Mouse (Mus musculus) megakaryocyte progenitor cell, adult 5-6 weeks (primary cell): ENCODE results near the gene Tmprss9. TPM values are rescaled to one million over a fixed set of nuclear protein-coding genes. Genes with fewer than 3 reads are reported as not detected.
A peak's percentile ranks its signal among the peaks of the same experiment; 100 is the strongest.

Experiments used
- ATAC-seq: replicated peaks from 2 replicates; pipeline ENCODE4 v1.8.0; 2016; ENCODE audit warnings: mild to moderate bottlenecking, moderate TSS enrichment, inconsistent platforms; ENCODE audit not compliant: poor library complexity
- total RNA-seq, 2 experiments: library from RNA; stranded (forward) in 1 of 2; stranded (reverse) in 1 of 2; fragments of 157-497, 149-512 nt in 1 of 2; fragments of 200-1000 nt in 1 of 2; gene quantifications; 2 replicates each; pipeline versions ENCODE4 v1.2.3 to v1.2.4; 2015 to 2017

The Tmprss9 gene
- total RNA-seq, 2 experiments from 2014 or later: not detected

DNA sequence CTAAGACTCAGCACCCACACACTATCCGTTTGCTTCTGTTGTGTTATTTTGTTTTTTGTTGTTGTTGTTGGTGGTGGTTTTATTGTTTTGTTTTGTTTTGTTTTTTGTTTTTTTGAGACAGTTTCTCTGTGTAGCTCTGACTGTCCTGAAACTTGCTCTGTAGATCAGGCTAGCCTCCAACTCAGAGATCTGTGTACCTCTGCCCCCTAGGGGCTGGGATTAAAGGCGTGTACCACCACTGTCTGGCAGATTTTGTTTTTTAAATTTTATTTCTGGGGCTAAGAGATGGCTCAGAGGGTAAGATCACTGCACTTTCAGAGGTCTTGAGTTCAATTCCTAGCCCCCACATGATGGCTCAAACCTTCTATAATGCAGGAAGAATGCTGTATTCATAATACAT lies 9.3 kb downstream of the Tmprss9 start:
- ATAC-seq: no peak

DNA sequence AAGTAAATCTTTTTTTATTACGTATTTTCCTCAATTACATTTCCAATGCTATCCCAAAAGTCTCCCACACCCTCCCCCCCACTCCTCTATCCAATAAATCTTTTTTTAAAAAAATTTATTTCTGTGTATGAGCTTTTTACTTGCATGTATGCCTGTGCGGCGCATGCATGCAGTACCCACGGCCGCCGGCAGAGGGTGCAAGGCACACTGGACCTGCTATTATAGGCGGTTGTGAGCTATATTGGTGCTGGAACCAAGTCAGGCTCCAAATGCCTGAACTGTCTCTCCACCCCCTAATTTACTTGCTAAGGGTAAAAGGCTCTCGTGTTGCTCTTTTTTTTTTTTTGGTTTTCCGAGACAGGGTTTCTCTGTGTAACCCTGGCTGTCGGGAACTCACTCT lies 9.7 kb downstream of the Tmprss9 start:
- peak; percentile 64 for ATAC-seq

DNA sequence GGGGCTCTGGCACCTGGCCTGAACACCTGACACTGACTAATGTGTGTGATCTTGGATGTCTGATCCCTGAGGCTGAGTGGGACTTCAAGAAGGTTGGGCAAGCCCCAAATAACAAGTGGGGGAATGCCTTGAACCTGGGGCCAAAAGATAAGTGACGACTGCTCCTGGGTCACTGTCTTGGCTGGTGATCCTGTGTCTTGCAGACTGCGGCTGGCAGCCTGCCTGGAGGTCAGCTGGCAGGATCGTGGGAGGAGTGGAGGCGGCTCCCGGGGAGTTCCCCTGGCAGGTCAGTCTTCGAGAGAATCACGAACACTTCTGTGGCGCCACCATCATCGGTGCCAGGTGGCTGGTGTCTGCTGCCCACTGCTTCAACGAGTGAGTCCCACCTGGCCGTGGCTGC lies 15.5 kb downstream of the Tmprss9 start:
- ATAC-seq: peak; percentile 83

GRCm38 (mm10) chr10:80895100-80895499 lies 23.5 kb downstream of the Tmprss9 start:
- no peak for ATAC-seq

GRCm38 (mm10) chr10:80895697-80896096 lies 24.0 kb downstream of the Tmprss9 start:
- ATAC-seq: no peak

- no peak for ATAC-seq
Measured at GRCm38 (mm10) chr10:80896581-80897485, 25.2 kb downstream of the Tmprss9 start.

DNA sequence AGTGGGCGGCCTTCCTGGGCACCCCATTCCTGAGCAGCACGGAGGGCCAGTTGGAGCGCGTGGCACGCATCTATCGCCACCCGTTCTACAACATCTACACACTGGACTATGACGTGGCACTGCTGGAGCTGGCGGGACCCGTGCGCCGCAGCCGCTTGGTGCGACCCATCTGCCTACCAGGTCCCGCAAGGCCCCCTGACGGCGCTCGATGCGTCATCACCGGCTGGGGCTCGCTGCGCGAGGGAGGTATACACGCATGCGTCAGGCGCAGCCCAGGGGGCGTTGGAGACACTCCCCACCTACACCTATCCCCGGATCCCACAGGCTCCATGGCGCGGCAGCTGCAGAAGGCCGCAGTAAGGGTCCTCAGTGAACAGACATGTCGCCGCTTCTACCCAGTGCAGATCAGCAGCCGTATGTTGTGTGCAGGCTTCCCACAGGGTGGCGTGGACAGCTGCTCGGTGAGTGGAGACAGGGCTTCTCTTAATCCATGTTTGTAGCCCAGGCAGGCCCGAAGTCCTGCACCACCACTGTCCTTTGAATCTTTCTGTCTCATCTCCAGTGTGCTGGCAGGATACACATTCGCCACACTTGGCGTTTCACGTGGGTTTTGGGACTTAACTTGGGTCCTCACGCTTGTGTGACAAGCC lies 26.3 kb downstream of the Tmprss9 start:
- ATAC-seq: no peak

DNA sequence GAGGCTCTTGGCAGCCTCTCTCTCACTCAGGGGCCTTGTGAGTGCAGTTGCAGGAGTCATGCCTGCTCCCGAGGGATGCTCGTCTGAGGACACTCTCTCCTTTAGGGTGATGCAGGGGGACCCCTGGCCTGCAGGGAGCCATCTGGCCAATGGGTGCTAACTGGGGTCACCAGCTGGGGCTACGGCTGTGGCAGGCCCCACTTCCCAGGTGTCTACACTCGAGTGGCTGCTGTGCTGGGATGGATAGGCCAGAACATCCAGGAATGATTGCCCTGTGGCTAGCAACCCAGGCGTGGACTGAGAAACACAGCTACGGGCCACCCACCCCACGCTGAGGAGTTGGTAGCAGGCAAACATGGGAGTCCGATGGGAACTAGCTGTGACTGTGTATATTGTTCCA lies 27.4 kb downstream of the Tmprss9 start:
- ATAC-seq: no peak

- ATAC-seq: no peak
Measured at GRCm38 (mm10) chr10:80899591-80900317, 28.1 kb downstream of the Tmprss9 start.

DNA sequence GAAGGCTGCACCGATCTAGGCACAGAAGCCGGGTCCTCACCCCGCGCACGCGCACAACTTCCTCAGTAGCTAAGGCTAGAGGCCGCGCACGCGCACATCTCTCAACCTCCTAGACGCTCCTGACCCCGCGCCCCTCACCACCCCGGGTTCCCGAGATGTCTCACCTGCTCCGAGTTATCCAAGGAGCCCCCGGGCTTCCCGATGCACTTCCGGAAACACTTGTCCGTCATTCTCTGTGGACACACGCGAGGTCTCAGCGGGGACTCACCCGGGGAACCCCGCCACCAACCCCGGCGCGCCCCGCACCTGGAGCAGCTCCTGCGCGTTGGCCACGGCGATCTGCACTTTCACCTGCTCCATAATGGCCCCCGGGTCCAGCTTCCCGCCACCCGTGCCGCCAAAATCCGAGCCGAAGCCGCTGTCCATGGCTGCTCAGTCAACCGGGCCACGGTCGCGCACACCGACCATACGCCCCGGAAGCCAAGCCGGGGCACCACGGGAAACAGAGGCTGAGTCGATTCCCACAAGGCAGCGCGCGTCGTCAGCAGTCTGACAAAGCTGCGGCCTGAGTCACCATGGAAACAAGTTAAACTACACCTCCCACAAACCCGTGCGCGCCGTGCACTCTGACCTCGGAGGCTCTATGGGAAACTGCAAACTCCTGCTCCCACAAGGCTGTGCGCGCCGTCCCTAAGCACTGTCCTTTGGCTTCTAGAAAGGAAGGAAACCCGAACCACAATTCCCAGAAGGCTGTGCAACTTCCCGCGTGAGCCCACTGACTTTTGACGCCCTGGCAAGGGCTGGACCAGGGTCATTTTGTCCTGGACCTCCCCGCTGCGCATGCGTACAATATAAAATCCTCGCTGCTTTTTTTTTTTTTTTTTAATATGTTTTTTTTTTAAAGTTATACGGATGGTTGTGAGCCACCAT lies 28.9 kb downstream of the Tmprss9 start, which contains the start of gene Timm13:
Gene Timm13 (minus strand): TSS at position 652 of the 930 bp plus-strand sequence.
- peak; percentile 93 for ATAC-seq

DNA sequence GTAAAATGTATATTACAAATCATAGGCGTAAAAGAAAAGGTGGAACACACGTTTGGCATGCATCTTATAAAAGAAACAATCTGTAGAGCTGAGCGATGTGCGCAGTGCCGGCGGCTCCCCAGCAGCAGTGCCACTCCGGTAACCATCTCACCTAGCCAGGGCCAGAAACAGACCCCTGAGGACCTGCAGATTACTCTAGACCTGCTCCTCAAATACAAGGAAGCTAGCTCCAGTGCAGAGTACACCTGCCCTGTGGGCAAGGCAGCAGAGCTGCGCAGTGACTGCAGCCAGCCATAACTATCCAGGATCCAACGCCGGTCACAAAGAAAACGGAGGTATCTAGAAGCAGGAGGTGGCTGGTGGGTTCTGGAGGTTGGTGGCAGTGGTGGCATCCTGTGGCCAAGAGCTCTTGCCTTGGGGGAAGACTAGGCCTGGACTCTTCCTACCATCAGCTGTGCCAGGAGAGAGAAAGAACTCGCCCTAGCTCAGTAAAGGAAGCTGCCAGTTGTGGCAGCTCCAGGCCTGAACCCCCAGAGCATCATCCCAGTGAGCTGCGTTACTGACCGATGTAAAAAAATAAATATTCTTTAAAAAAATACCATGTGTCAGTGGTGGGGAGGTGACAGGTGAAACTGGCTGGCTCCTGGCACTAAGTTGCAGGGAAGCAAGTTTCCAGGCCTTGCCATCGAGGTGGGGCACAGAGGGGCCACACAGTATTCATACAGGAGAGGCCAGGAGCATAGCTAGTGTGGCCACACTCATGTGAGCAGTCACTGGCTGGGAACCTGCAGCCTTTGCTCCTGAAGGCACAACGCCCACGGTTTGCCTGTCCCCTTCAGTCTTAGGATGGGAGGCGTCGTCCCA lies 30.0 kb downstream of the Tmprss9 start:
- no peak for ATAC-seq

GRCm38 (mm10) chr10:80902273-80902940 lies 30.8 kb downstream of the Tmprss9 start:
- ATAC-seq: no peak

DNA sequence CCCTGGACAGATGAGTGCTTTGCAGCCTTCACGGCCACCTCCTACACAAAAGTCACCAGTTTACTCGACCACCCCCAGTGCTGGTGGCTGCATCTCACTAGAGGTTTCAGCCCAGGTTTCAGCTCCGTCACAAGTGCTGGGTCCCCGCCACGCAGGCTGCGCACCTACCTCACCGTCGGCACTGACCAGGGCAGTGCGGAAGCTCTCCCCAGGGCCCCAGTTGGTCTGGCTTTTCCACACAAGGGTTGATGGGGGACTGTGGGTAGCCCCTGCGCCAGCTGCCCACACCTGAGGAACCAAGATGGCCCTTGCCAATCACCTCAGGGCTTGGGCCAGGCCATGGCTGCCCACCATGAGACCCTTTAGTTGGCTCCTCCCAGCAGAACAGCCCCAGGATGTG lies 31.6 kb downstream of the Tmprss9 start:
- no peak for ATAC-seq

DNA sequence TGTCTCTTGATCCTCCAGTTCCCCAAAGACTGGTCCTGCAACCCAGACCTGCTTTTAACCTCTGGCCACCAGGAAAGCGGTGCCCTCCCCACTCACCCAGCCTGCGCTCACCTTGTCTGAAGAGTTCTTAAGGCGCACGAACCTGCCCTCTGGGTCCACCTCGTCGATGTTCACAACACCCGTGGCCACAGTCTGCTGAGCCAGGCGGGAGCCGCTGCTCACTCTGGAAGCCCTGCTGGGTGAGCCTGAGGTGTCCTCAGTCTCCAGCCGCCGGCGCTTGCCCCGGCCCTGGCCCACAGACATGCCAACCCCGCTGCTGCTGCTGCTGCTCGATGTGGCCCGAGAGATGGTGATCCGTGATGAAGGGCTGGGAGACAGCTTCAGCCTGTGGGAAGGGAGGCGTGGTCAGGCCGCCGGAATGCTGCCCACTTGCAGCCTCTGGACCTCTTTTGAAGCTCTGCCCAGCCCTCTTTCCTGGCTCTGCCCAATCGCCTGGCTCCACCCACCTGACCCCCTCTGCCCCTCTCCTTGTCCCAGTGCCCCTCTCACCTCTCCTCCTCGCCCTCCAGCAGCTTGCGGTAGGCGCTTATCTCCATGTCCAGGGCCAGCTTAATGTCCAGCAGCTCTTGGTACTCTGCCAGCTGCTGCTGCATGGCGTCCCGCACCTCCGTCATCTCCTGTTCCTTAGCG lies 32.5 kb downstream of the Tmprss9 start:
- no peak for ATAC-seq

DNA sequence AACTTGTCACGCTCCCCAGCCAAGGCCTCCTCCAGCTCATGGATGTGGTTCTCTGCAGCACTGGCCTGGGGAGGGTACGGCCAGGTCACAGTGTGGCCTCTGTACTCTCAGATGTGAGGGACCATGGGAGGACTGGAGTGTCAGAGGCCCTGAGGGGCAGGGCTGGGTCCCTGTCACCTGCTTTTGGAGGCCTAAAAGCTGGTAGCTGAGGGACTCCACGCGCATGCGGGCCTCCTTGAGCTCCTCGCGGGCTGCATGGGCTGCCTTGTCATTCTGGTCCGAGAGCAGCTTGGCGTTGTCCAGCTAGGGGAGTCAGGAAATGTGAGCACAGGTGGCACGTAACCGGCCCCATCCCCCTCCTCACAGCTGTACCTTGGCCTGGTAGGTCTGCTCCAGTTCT lies 33.1 kb downstream of the Tmprss9 start:
- no peak for ATAC-seq

DNA sequence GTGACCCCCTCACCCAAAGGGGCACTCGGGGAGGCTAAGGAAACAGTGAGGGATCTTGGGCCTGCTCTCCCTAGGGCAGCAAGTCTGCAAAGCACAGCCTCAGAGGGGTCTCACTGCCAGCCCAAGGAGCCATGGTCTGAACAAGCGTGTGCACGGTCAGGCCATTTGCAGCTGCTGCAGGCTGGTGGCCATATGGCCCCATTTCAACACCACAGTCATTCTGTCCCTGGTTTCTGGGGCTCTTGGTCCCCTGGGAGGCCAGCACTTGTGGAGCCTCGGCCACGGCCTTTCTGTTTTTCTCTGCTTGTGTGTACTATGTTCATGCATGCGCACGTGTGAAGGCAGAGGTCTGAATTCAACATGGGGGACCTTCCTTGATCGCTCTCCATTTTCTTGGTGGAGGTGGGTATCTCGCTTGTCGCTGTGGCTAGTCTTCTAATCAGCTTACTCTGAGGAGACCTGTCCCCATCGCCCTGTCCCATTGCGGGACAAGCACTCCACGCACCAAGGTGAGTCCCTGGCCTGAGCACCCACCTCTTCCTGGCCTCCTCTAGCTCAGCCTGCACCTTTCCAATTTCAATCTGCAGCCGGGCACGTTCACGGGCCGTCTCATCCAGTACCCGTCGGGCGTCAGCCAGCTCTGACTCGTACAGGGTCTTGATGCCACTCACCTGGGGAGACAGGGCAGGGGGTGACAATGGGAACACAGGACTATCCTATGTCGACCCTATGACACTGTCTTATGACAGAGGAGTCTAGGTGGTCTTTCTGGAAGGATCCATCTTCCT lies 37.9 kb downstream of the Tmprss9 start:
- no peak for ATAC-seq

- ATAC-seq: no peak
Measured at GRCm38 (mm10) chr10:80911354-80911753, 39.7 kb downstream of the Tmprss9 start.

- ATAC-seq: no peak
Measured at GRCm38 (mm10) chr10:80911891-80912290, 40.2 kb downstream of the Tmprss9 start.
